Mouse (Mus musculus) spleen, adult 2 months (tissue): Measurements from ENCODE around the gene Tbc1d20.

Source experiments
- CTCF ChIP-seq: fragments of 200-500 bp; IDR thresholded peaks from 2 replicates; pipeline ENCODE4 v1.5.1; 2011; ENCODE audit warnings: mild to moderate bottlenecking, inconsistent platforms; ENCODE audit not compliant: insufficient read depth, insufficient read length, insufficient replicate concordance; ENCODE audit errors: extremely low read depth
- POLR2A ChIP-seq: fragments of 200-500 bp; IDR thresholded peaks from 2 replicates; pipeline ENCODE4 v1.6.1; 2011; ENCODE audit warnings: low read depth, low read length, inconsistent platforms

- TF ChIP-seq POLR2A (no peak), CTCF (no peak)
Measured at GRCm38 (mm10) chr2:152324842-152325241, 31.2 kb downstream of the Tbc1d20 start.
